Mouse (Mus musculus): ENCODE measurements around the gene Abhd13. TPM values are rescaled to one million over a fixed set of nuclear protein-coding genes. Genes with fewer than 3 reads are reported as not detected.
A peak's percentile ranks its signal among the peaks of the same experiment; 100 is the strongest.

Gene Abhd13
- 21.3 and 29.1 TPM in 2 replicates for total RNA-seq (2014; rRNA removed)
- polyA plus RNA-seq (2015; fragmentation: Nextera tagmentation; extraction: Ambion mirVana): 11.2 and 12.3 TPM in 2 replicates

DNA sequence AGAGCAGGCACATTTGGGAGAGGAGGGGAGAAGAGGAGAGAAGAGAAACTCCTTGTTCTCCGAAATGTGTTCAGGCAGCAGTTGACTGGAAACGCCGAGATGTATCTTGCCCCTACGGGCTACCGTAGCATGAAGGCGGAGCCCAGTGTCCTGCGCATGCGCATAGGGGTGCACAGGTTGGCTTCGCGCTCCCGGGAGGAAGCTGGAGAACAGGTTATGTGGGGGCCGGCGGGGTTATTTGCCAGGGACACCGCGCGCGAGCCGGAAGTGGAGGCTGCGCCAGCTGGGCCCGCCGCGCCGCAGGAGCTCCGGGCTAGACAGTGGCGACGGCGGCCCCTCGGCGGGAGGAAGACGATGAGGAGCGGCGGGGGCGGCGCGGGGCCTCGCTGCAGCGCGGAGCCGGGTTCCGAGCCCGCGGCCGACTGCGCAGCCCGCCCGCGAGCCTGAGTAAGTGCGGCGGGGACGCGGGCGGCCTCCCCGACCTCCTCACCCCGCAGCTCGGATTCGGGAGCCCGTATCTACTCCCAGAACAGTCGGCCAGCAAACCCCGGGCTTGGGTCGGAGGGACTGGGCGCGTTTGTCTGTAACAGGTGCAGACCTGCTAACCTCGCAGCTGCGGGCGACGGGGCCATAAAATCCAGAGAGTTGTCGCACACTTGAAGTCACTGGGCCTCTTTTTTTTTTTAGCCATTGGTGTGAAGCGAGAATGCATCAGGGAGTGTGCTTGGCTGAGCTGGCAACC, at the start of gene Abhd13, which contains the start of gene Lig4:
Gene Abhd13 (plus strand): TSS at position 135 of the 742 bp plus-strand sequence.
Gene Lig4 (minus strand): TSS at position 114 of the 742 bp plus-strand sequence.
- TF ChIP-seq CTCF (IDR thresholded peaks at IDR 0.05): no peak
- 0% methylated on average over 62 of the region's 68 CpGs for WGBS

DNA sequence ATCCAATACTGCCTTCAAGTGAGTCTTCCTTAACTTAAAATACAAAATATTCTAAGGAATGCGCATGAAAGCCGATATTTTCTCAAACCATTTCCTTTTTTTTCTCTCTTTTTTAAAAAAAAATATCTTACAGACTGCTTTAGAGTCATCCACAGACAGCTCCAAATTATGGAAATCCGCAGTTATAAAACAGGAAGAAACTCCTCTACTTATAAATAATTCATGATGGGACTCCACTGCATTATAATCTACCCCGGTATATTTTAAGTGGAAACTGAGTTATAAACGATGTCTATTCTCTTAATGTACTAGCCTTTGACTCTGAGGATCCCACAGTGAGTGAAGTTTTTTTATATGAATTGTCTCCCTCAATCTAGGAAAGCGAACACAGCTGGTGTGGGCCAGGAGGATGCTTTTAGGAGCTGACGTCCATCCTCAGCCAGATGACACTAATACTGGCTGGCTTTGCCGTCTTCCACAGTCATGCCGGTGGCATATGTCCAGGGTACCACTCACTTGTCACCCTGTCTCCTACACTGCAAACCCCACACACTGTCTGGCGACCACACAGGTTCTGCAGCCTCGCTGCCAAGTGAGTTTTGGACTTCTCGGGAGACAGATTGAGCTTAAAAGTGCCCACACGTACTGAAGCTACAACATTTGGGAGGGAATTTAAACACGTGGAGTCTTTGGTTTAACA, 47.6 kb upstream of the Abhd13 start:
- peak; percentile 68; the same call in 1 of the 2 replicates for ATAC-seq (ENCODE audit: low FRiP score)
- WGBS: 57% methylated on average over 14 of the region's 14 CpGs
- peak; percentile 64 for DNase-seq (ENCODE audit: low spot score)

More for the DNA sequence above, at the start of gene Abhd13, which contains the start of gene Lig4:
- peaks cover 8% of the 10 kb centered on the region for H3K36me3 ChIP-seq (ENCODE audit: insufficient read depth, low read length)
- H3K4me2 ChIP-seq (ENCODE audit: low read depth, low read length, poor library complexity, severe bottlenecking): peak within 1 kb of the TSS; percentile 87
- peak within 1 kb of the TSS; percentile 64 for H3K4me3 ChIP-seq (ENCODE audit: low read depth, low read length)
- H3K9ac ChIP-seq (replicated peaks; ENCODE audit: low read length, poor library complexity, severe bottlenecking): peak within 1 kb of the TSS; percentile 73
- no peaks in the 10 kb centered on the region for H3K27me3 ChIP-seq (ENCODE audit: insufficient read depth, low read length)
- DNase-seq (ENCODE audit: low spot score): peak; percentile 98
- H3K9me3 ChIP-seq (ENCODE audit: low read length): no peaks in the 10 kb centered on the region
- H3K27ac ChIP-seq (ENCODE audit: low read depth, low read length): peak within 1 kb of the TSS; percentile 84
- peak; percentile 79 for ATAC-seq (ENCODE audit: low FRiP score)
- peaks cover 19% of the 10 kb centered on the region for H3K4me1 ChIP-seq (ENCODE audit: insufficient read depth, low read length)

DNA sequence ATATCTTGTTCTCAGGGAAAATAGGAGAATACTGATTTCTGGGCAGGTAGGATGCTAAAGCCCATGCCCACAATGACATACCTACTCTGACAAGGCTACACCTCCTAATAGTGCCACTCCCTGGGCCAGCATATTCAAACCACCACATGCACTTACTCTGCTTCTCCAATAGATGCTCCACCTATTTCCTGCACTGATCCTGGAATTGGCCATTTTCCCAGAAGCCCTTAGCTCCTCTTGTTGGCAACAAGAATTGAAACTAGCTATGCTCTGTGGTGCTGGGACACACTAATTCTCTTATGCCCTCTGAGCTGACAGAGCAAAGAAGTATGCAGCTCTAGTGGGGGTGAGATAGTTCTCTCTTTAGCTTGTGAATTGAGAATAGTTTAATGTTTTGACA, 44.8 kb upstream of the Abhd13 start:
- DNase-seq (ENCODE audit: low spot score) (no peak), ATAC-seq (ENCODE audit: low FRiP score) (no peak)
- H3K4me1 ChIP-seq (ENCODE audit: insufficient read depth, low read length): no peaks in the 10 kb centered on the region
- no peak overlapping the region for H3K4me3 ChIP-seq (ENCODE audit: low read depth, low read length)
- no peak overlapping the region for H3K4me2 ChIP-seq (ENCODE audit: low read depth, low read length, poor library complexity, severe bottlenecking)
- no peaks in the 10 kb centered on the region for H3K9me3 ChIP-seq (ENCODE audit: low read length)
- H3K27me3 ChIP-seq (ENCODE audit: insufficient read depth, low read length): no peaks in the 10 kb centered on the region
- no peak for TF ChIP-seq CTCF (IDR thresholded peaks at IDR 0.05)
- H3K9ac ChIP-seq (replicated peaks; ENCODE audit: low read length, poor library complexity, severe bottlenecking): no peak overlapping the region
- no peaks in the 10 kb centered on the region for H3K36me3 ChIP-seq (ENCODE audit: insufficient read depth, low read length)
- no peak overlapping the region for H3K27ac ChIP-seq (ENCODE audit: low read depth, low read length)

More for the DNA sequence above, 47.6 kb upstream of the Abhd13 start:
- Histone ChIP-seq H3K4me3 (ENCODE audit: low read depth, low read length) (no peak overlapping the region), H3K9ac (replicated peaks; ENCODE audit: low read length, poor library complexity, severe bottlenecking) (no peak overlapping the region), H3K27me3 (ENCODE audit: insufficient read depth, low read length) (no peaks in the 10 kb centered on the region), H3K4me2 (ENCODE audit: low read depth, low read length, poor library complexity, severe bottlenecking) (no peak overlapping the region), H3K9me3 (ENCODE audit: low read length) (no peaks in the 10 kb centered on the region), H3K4me1 (ENCODE audit: insufficient read depth, low read length) (no peaks in the 10 kb centered on the region), H3K36me3 (ENCODE audit: insufficient read depth, low read length) (no peaks in the 10 kb centered on the region), H3K27ac (ENCODE audit: low read depth, low read length) (no peak overlapping the region)
- TF ChIP-seq CTCF (IDR thresholded peaks at IDR 0.05): no peak

DNA sequence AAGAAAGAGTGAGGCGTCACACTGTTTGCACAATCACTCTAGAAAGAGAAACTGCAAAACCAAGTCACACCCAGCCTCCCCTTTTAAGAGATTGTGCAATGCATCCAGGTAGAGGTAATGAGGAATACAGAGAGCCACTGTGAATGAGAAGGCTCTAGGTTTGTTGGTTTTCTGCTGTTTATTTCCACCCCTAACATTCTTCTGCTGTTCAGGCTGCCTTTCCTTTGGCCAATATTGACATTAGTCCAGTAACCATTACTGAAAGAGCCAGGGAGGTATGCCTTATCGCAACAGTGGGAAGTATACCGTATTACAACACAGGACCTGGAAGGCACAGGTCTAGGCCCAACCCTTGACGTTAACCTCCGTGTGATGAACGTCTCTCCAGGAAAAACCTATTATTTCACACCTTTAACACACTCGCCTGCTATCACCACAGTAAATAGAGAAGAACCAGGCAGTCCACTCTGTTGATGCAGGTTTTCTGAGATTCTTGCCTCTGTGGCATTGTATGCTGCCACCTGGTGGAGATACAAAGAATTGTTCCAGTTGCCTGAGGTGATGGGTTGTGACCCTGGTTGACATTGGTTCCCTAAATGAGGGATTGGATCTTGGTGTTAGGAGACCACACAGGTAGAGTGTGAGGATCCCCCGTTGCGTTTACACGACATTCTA, 42.5 kb upstream of the Abhd13 start:
- H3K9me3 ChIP-seq (ENCODE audit: low read length): no peaks in the 10 kb centered on the region
- H3K4me3 ChIP-seq (ENCODE audit: low read depth, low read length): no peak overlapping the region
- peak; percentile 96 for TF ChIP-seq CTCF (IDR thresholded peaks at IDR 0.05)
- no peaks in the 10 kb centered on the region for H3K27me3 ChIP-seq (ENCODE audit: insufficient read depth, low read length)
- WGBS: 35% methylated on average over 10 of the region's 10 CpGs
- H3K36me3 ChIP-seq (ENCODE audit: insufficient read depth, low read length): no peaks in the 10 kb centered on the region
- H3K27ac ChIP-seq (ENCODE audit: low read depth, low read length): no peak overlapping the region
- no peak overlapping the region for H3K9ac ChIP-seq (replicated peaks; ENCODE audit: low read length, poor library complexity, severe bottlenecking)
- DNase-seq (ENCODE audit: low spot score): peak; percentile 70
- no peak overlapping the region for H3K4me2 ChIP-seq (ENCODE audit: low read depth, low read length, poor library complexity, severe bottlenecking)
- H3K4me1 ChIP-seq (ENCODE audit: insufficient read depth, low read length): no peaks in the 10 kb centered on the region
- no peak for ATAC-seq (ENCODE audit: low FRiP score)

DNA sequence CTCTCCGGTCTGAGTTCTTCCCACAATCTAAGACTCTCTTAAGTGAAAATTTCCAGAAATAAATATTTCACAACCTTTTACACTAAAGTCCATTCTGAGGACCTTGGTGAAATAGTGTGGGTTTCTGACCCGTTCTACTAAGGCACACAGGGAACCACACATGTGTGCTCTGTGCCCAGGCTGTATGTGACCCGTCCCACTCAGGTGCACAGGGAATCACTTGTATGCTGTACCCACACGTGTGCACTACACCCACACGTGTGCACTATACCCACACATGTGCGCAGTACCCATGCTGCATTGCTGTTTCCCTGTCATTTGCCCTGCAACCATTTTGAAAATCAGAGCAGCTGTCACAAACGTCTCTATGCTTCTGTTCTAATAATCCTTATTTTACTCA, 41.9 kb upstream of the Abhd13 start:
- Histone ChIP-seq H3K4me2 (ENCODE audit: low read depth, low read length, poor library complexity, severe bottlenecking) (no peak overlapping the region), H3K27ac (ENCODE audit: low read depth, low read length) (no peak overlapping the region), H3K27me3 (ENCODE audit: insufficient read depth, low read length) (no peaks in the 10 kb centered on the region), H3K36me3 (ENCODE audit: insufficient read depth, low read length) (no peaks in the 10 kb centered on the region), H3K9ac (replicated peaks; ENCODE audit: low read length, poor library complexity, severe bottlenecking) (no peak overlapping the region), H3K4me1 (ENCODE audit: insufficient read depth, low read length) (no peaks in the 10 kb centered on the region), H3K9me3 (ENCODE audit: low read length) (no peaks in the 10 kb centered on the region), H3K4me3 (ENCODE audit: low read depth, low read length) (no peak overlapping the region)
- no peak for TF ChIP-seq CTCF (IDR thresholded peaks at IDR 0.05)
- WGBS: 73% methylated on average over 7 of the region's 7 CpGs
- 0 out of 2 replicates have a peak, but pooled peaks have one; percentile 34 for ATAC-seq (ENCODE audit: low FRiP score)
- DNase-seq (ENCODE audit: low spot score): no peak

All from midbrain, postnatal 0 days (tissue).